Mouse (Mus musculus) stomach, postnatal 0 days (tissue): ENCODE data around the gene Gart. TPM values are rescaled to one million over a fixed set of nuclear protein-coding genes. Genes with fewer than 3 reads are reported as not detected.

Source experiments
- ATAC-seq: fragments of 200-750 bp; cut with Nextera tagmentation; 2 replicates; pipeline ENCODE4 v1.8.0; 2017; ENCODE audit not compliant: low FRiP score, low TSS enrichment
- DNase-seq: peaks from one replicate; pipeline ENCODE4 v3.0.0-alpha.2; 2016; ENCODE audit warnings: low spot score
- H3K27ac ChIP-seq: fragments of 300-500 bp; sonication (generic); replicated peaks from 2 replicates; pipeline ENCODE4 v1.5.1; 2014; ENCODE audit warnings: mild to moderate bottlenecking, control low read depth
- H3K27me3 ChIP-seq: fragments of 300-500 bp; sonication (generic); 2 replicates; pipeline ENCODE4 v1.6.1; 2014; ENCODE audit warnings: low read length; ENCODE audit not compliant: control insufficient read depth, insufficient read depth
- H3K36me3 ChIP-seq: fragments of 300-500 bp; sonication (generic); 2 replicates; pipeline ENCODE4 v1.6.1; 2014; ENCODE audit warnings: low read length, mixed read lengths; ENCODE audit not compliant: control insufficient read depth, insufficient read depth
- H3K4me1 ChIP-seq: fragments of 300-500 bp; sonication (generic); replicated peaks from 2 replicates; pipeline ENCODE4 v1.6.1; 2014; ENCODE audit warnings: antibody characterized with exemption; ENCODE audit not compliant: control insufficient read depth, insufficient read depth
- H3K4me2 ChIP-seq: fragments of 300-500 bp; sonication (generic); replicated peaks from 2 replicates; pipeline ENCODE4 v1.6.1; 2014; ENCODE audit warnings: low read depth, mild to moderate bottlenecking, control low read depth, moderate library complexity
- H3K4me3 ChIP-seq: fragments of 300-500 bp; sonication (generic); 2 replicates; pipeline ENCODE4 v1.5.1; 2014; ENCODE audit warnings: low read depth, low read length, control low read depth
- H3K9ac ChIP-seq: fragments of 300-500 bp; sonication (generic); 2 replicates; pipeline ENCODE4 v1.6.1; 2014; ENCODE audit warnings: mild to moderate bottlenecking, low read length, control low read depth, mixed read lengths
- H3K9me3 ChIP-seq: fragments of 300-500 bp; sonication (generic); 2 replicates; pipeline ENCODE4 v1.6.1; 2016; ENCODE audit warnings: low read length; ENCODE audit not compliant: control insufficient read depth
- CTCF ChIP-seq: IDR thresholded peaks from 2 replicates; pipeline ENCODE4 v1.5.1; 2016; ENCODE audit warnings: antibody characterized with exemption, low read depth, mild to moderate bottlenecking, moderate library complexity
- EP300 ChIP-seq: optimal IDR thresholded peaks from 2 replicates; pipeline ENCODE3; 2016; ENCODE audit warnings: antibody characterized with exemption
- WGBS: fragments of 180-500 bp; shearing (Covaris S2); extraction: QIAGEN DNeasy Blood & Tissue Kit; methylation state at CpG from one replicate; pipeline ENCODE4 v1.1.7; 2014; 5-methylcytosine and 5-hydroxymethylcytosine counted together
- polyA plus RNA-seq: library from polyadenylated mRNA; unstranded; fragments of >200 nt; fragmentation: Nextera tagmentation; extraction: Ambion mirVana; gene quantifications from 2 replicates; pipeline ENCODE4 v1.2.1, GENCODE M21; 2015

Gene Gart
- polyA plus RNA-seq, 1 experiment from 2014 or later, result 36.4 TPM

DNA sequence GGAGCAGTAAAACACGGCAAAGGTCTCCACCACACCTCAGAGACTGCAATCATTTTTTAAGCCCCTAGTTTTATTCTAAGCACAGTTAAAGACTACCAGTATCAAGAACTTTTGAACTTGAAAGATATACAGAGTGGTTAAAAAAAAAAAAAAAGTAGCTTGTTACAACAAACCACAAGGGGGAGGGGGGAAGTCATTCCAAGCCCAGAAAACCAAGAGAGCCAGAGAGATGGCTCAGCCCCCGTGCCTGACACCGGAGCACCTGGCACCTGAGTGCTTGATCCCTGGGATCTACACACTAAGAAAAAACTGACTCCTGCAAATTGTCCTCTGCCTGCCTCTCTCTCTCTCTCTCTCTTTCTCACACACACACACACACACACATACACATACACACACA, 53.5 kb downstream of the Gart start:
- no peak for ATAC-seq

DNA sequence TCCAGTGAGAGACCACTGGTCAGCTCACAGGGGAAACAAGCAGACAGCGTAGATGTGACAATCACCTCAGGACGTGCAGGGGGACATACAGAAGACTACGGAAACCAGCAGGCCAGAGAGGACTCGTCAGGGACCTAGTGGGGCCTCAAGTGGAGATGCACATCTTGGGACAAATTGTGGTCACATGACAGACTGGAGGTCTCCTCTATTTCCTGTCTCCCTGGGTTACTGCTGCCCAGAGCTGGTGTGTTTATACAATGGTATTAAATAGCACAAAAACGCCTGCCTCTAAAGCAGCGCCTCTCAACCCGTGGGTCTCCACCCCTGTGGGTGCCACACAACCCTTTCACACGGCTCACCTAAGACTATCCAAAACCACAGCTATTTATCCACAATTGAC, 54.6 kb downstream of the Gart start:
- Histone ChIP-seq H3K27ac (no peak overlapping the region), H3K27me3 (no peaks in the 10 kb centered on the region), H3K4me3 (no peak overlapping the region), H3K4me1 (no peaks in the 10 kb centered on the region), H3K9ac (no peak overlapping the region), H3K9me3 (no peaks in the 10 kb centered on the region), H3K4me2 (no peak overlapping the region), H3K36me3 (no peaks in the 10 kb centered on the region)
- WGBS, result 40% methylated on average over 8 of the region's 8 CpGs
- no peak for ATAC-seq
- no peak for TF ChIP-seq EP300
- TF ChIP-seq CTCF, result no peak
- DNase-seq, result no peak

More for the DNA sequence above, 53.5 kb downstream of the Gart start:
- Histone ChIP-seq H3K36me3 (no peaks in the 10 kb centered on the region), H3K9ac (no peak overlapping the region), H3K9me3 (no peaks in the 10 kb centered on the region), H3K27me3 (no peaks in the 10 kb centered on the region), H3K4me2 (no peak overlapping the region), H3K27ac (no peak overlapping the region), H3K4me1 (no peaks in the 10 kb centered on the region), H3K4me3 (no peak overlapping the region)
- TF ChIP-seq EP300, result no peak
- TF ChIP-seq CTCF, result no peak
- DNase-seq, result no peak
- WGBS, result 50% methylated on average over 3 of the region's 3 CpGs

DNA sequence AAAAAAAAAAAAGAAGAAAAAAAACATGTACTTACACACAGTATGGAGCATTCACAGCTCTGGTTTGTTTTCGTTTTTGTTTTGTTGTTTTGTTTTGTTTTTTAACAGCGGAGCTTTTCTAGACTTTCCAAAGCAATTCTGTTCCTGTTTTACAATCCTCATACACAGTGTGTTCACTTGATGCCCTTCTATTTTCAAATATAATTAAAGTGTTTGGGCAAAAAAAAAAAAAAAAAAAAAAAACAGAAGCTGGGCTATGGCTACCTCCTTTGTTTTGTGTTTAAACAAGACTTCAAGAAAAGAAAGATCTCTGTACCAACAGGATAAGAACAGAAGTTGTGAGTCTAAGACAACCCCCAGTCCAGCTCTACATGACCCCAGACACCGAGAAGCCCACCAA, 58.0 kb downstream of the Gart start:
- ATAC-seq, result no peak
- WGBS, result 83% methylated on average over 3 of the region's 3 CpGs

DNA sequence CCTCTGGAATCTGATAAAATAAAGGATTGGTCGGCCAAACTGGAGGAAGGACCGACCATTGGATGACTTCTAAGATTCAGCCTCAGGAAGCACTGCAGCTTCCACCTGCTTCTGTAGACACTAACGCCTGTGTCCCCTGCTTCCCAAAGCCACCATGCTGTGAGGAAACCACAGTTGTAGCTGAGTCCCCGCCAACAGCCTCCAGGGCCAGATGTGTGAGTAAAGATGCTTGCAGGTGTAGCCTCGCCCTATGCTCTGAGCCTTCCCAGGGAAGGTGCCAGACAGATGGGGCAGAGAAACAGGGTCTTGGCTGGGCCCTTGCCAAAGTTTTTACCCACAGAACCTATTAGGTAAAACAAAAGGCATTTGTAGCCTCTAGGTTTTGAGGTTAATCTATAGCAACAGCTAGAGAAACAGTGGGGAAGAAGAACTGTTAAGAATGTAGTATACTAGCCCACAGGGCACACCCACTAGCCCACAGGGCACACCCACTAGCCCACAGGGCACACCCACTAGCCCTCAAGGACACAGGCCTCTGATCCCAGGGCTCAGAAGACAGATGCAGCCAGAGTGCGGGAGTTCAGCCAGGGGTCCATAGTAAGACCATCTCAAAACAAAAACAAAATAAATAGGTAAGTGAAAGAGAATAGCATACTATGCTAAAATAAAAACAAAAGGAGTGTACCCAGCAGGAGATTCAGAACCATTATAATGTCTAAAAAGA, 58.9 kb downstream of the Gart start:
- WGBS, result 66% methylated on average over 6 of the region's 6 CpGs
- Histone ChIP-seq H3K4me2 (no peak overlapping the region), H3K36me3 (no peaks in the 10 kb centered on the region), H3K9ac (no peak overlapping the region), H3K27ac (no peak overlapping the region), H3K27me3 (no peaks in the 10 kb centered on the region), H3K4me3 (no peak overlapping the region), H3K9me3 (no peaks in the 10 kb centered on the region), H3K4me1 (no peaks in the 10 kb centered on the region)
- TF ChIP-seq EP300 (no peak), CTCF (no peak)
- ATAC-seq (no peak), DNase-seq (no peak)

More for the DNA sequence above, 58.0 kb downstream of the Gart start:
- TF ChIP-seq CTCF (no peak), EP300 (no peak)
- no peaks in the 10 kb centered on the region for H3K36me3 ChIP-seq
- no peak overlapping the region for H3K4me2 ChIP-seq
- no peak for DNase-seq
- no peak overlapping the region for H3K27ac ChIP-seq
- no peak overlapping the region for H3K4me3 ChIP-seq
- no peaks in the 10 kb centered on the region for H3K4me1 ChIP-seq
- no peak overlapping the region for H3K9ac ChIP-seq
- no peaks in the 10 kb centered on the region for H3K9me3 ChIP-seq
- H3K27me3 ChIP-seq, result no peaks in the 10 kb centered on the region

DNA sequence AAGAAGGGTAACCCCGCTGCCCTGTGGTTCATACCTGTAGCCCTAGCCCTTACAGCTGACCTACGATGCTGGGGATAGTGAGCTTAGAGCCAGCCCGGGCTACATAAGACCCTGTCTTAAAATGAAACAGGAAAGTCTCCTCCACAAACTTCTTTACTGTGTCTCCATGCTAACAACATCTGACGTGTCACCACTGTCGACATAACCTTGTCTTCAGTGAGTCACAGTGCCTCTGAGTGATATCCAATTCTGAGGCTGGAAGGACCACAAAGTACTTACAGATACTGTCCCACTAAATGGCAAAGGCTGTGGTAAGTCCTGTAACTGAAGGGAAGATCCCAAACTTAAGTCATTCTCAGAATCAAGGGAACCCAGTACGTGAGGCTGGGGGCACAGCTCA, 60.5 kb downstream of the Gart start:
- Histone ChIP-seq H3K27ac (no peak overlapping the region), H3K36me3 (no peaks in the 10 kb centered on the region), H3K27me3 (no peaks in the 10 kb centered on the region), H3K9me3 (no peaks in the 10 kb centered on the region), H3K4me1 (no peaks in the 10 kb centered on the region), H3K4me3 (no peak overlapping the region), H3K4me2 (no peak overlapping the region), H3K9ac (no peak overlapping the region)
- ATAC-seq, result no peak
- TF ChIP-seq CTCF (no peak), EP300 (no peak)
- WGBS, result 88% methylated on average over 6 of the region's 6 CpGs
- no peak for DNase-seq

DNA sequence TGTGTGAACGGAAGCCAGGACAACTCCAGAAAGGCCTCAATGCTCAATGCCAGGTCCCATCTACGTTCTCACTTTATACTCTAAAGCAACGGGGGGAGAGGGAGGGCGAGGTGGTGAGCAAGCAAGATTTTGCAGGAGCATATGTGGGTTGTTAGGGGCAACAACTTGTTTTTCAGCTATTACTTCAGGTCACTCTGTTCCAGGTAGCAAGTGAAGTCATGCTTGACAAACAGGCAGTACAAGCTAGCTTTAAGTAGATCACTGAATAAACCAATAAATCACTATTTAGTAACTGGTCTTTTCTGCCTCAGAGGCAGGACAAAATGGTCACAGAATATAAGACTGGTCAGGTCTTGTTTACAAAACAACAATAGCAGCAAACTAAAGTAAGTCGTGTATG, 61.1 kb downstream of the Gart start:
- H3K9ac ChIP-seq, result no peak overlapping the region
- H3K4me1 ChIP-seq, result no peaks in the 10 kb centered on the region
- H3K27ac ChIP-seq, result no peak overlapping the region
- DNase-seq, result no peak
- no peaks in the 10 kb centered on the region for H3K9me3 ChIP-seq
- 78% methylated on average over 5 of the region's 5 CpGs for WGBS
- no peaks in the 10 kb centered on the region for H3K27me3 ChIP-seq
- H3K36me3 ChIP-seq, result no peaks in the 10 kb centered on the region
- no peak for ATAC-seq
- TF ChIP-seq EP300, result no peak
- no peak for TF ChIP-seq CTCF
- no peak overlapping the region for H3K4me2 ChIP-seq
- no peak overlapping the region for H3K4me3 ChIP-seq
